Comparison of ENCODE assay signal across 18 mouse cellular contexts in the genomic region with DNA sequence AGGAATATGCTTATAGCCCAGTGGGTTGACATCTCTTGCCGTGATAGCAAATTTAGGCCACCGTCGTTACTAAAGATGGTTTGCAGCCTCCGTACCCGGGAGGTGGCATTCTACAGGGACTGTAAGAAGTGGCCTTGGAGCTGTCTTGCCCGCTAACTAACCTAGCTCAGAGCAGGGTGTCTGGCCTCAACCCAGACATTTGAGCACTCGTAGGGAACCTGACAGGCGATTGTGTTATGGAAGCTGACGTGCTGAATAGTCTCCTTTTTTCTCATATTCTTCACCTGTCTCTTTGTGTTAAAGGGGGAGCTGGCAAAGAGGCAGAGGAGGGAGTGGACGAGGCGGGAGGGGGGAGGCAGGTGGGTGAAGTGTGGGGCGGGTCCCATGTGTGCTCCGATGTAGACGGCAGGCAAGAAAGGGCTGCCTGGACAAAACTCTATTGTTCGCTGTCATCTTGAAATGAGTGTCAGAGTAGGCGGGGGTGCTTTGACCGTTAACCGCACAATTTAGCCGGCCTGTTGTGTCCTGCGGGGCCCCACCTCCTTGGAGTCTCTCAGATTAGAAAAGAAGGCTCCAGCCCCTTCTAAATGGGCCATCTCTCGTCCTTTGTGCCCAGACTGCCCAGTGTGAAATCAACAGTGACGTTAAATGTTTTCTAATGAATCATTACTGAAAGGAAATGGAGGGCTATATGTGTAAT. TPM values are rescaled to one million over a fixed set of nuclear protein-coding genes. Genes with fewer than 3 reads are reported as not detected.
DNase-seq lines count a peak whose midpoint lies in the region; ATAC-seq and TF ChIP-seq lines count a peak whose summit lies in the region.
"Had no signal": no experiment of that assay in that cellular context is flagged by ENCODE, and none has a peak within 500 bp of the region (broad histone marks: within the 10 kb centered on the region; RNA-seq: fewer than 3 reads in every experiment).

No protein-coding gene starts in this region.

- no peak overlapping the region for H3K4me2 ChIP-seq in midbrain, postnatal 0 days (ENCODE audit: low read depth, low read length, poor library complexity, severe bottlenecking)
- peak overlapping the region; percentile 43 for H3K4me2 ChIP-seq in forebrain, embryonic 13.5 days
- H3K4me2 ChIP-seq: liver, embryonic 13.5 days had no signal

- no peak for ATAC-seq in midbrain, postnatal 0 days (ENCODE audit: low FRiP score)
- ATAC-seq in forebrain, embryonic 13.5 days = 0 out of 2 replicates have a peak, but pooled peaks have one; percentile 45
- ATAC-seq in CD4-positive, CD25-positive, alpha-beta regulatory T cell, adult 4 months = no peak
- ATAC-seq: lung, postnatal 0 days had no signal

- no peaks in the 10 kb centered on the region for H3K9me3 ChIP-seq in midbrain, embryonic 10.5 days (replicated peaks)
- no peaks in the 10 kb centered on the region for H3K9me3 ChIP-seq in midbrain, postnatal 0 days (ENCODE audit: low read length)
- H3K9me3 ChIP-seq in forebrain, embryonic 13.5 days (replicated peaks) = no peaks in the 10 kb centered on the region
- H3K9me3 ChIP-seq in limb, embryonic 10.5 days (replicated peaks) = no peaks in the 10 kb centered on the region
- H3K9me3 ChIP-seq: liver, embryonic 13.5 days had no signal

- peak; percentile 77 for DNase-seq in midbrain, embryonic 10.5 days (ENCODE audit: low spot score)
- DNase-seq in midbrain, postnatal 0 days (ENCODE audit: low spot score) = no peak
- DNase-seq in limb, embryonic 10.5 days (ENCODE audit: low spot score) = no peak
- peak; percentile 94 for DNase-seq in retina, postnatal 1 day
- no peak for DNase-seq in right cerebral cortex, postnatal 10 days (ENCODE audit: low spot score in 2 of 2)
- no peak for DNase-seq in urinary bladder, postnatal 25 days (ENCODE audit: low spot score)
- DNase-seq: kidney, adult 11 months; liver, embryonic 13.5 days; thymus, postnatal 36 days had no signal

- peaks cover 51% of the 10 kb centered on the region for H3K4me1 ChIP-seq in midbrain, embryonic 10.5 days
- H3K4me1 ChIP-seq in midbrain, postnatal 0 days (ENCODE audit: insufficient read depth, low read length) = no peaks in the 10 kb centered on the region
- peaks cover 42% of the 10 kb centered on the region for H3K4me1 ChIP-seq in forebrain, embryonic 13.5 days
- peaks cover 29% of the 10 kb centered on the region for H3K4me1 ChIP-seq in limb, embryonic 10.5 days

- 0 out of 2 replicates have a peak overlapping the region, but pooled peaks have one; percentile 7 for H3K4me3 ChIP-seq in midbrain, embryonic 10.5 days
- no peak overlapping the region for H3K4me3 ChIP-seq in midbrain, postnatal 0 days (ENCODE audit: low read depth, low read length)
- H3K4me3 ChIP-seq in forebrain, embryonic 13.5 days = no peak overlapping the region
- no peak overlapping the region for H3K4me3 ChIP-seq in limb, embryonic 10.5 days
- H3K4me3 ChIP-seq: liver, embryonic 13.5 days had no signal

- H3K27me3 ChIP-seq in midbrain, embryonic 10.5 days (ENCODE audit: low read depth, poor library complexity, severe bottlenecking) = peaks cover 92% of the 10 kb centered on the region
- H3K27me3 ChIP-seq in midbrain, postnatal 0 days (ENCODE audit: insufficient read depth, low read length) = peaks cover 17% of the 10 kb centered on the region; the same call in 1 of the 2 replicates
- H3K27me3 ChIP-seq in forebrain, embryonic 13.5 days = peaks cover 31% of the 10 kb centered on the region
- peaks cover 12% of the 10 kb centered on the region; the same call in 1 of the 2 replicates for H3K27me3 ChIP-seq in limb, embryonic 10.5 days (ENCODE audit: low read depth, poor library complexity, severe bottlenecking)

- no peaks in the 10 kb centered on the region for H3K36me3 ChIP-seq in midbrain, embryonic 10.5 days
- H3K36me3 ChIP-seq in midbrain, postnatal 0 days (ENCODE audit: insufficient read depth, low read length) = no peaks in the 10 kb centered on the region
- no peaks in the 10 kb centered on the region for H3K36me3 ChIP-seq in forebrain, embryonic 13.5 days (ENCODE audit: poor library complexity, severe bottlenecking)
- H3K36me3 ChIP-seq in limb, embryonic 10.5 days = no peaks in the 10 kb centered on the region
- H3K36me3 ChIP-seq: liver, embryonic 13.5 days had no signal

- no peak for TF ChIP-seq CTCF in midbrain, postnatal 0 days (IDR thresholded peaks at IDR 0.05)

- WGBS in midbrain, embryonic 10.5 days = 48% methylated on average over 22 of the region's 22 CpGs
- 20% methylated on average over 22 of the region's 22 CpGs for WGBS in midbrain, postnatal 0 days
- WGBS in forebrain, embryonic 13.5 days = 12% methylated on average over 22 of the region's 22 CpGs
- WGBS in limb, embryonic 10.5 days = 76% methylated on average over 22 of the region's 22 CpGs

- peak overlapping the region; percentile 80 for H3K27ac ChIP-seq in midbrain, embryonic 10.5 days (replicated peaks)
- H3K27ac ChIP-seq in midbrain, postnatal 0 days (ENCODE audit: low read depth, low read length) = no peak overlapping the region
- H3K27ac ChIP-seq in forebrain, embryonic 13.5 days = peak overlapping the region; percentile 45; the same call in 1 of the 2 replicates
- H3K27ac ChIP-seq in limb, embryonic 10.5 days = peak overlapping the region; percentile 22; the same call in 1 of the 2 replicates
- H3K27ac ChIP-seq: liver, embryonic 13.5 days; stomach, postnatal 0 days had no signal

- no peak overlapping the region for H3K9ac ChIP-seq in midbrain, postnatal 0 days (replicated peaks; ENCODE audit: low read length, poor library complexity, severe bottlenecking)
- no peak overlapping the region; the same call in 1 of the 2 replicates for H3K9ac ChIP-seq in forebrain, embryonic 13.5 days
- H3K9ac ChIP-seq: liver, embryonic 13.5 days had no signal

RNA-seq across cellular contexts. Expression of a gene that starts 10.3 kb away (rescaled TPM):
- 0.57 and 0.75 TPM in 2 replicates for polyA plus RNA-seq in midbrain, embryonic 10.5 days (2016; fragmentation: Nextera tagmentation; extraction: Ambion mirVana)
- total RNA-seq in midbrain, postnatal 0 days (2014; rRNA removed) = 0.33 and 0.60 TPM in 2 replicates
- polyA plus RNA-seq in midbrain, postnatal 0 days (2015; fragmentation: Nextera tagmentation; extraction: Ambion mirVana) = 0.43 and 0.56 TPM in 2 replicates
- 0.56 and 0.62 TPM in 2 replicates for polyA plus RNA-seq in forebrain, embryonic 13.5 days (2015; fragmentation: Nextera tagmentation; extraction: Ambion mirVana)
- polyA plus RNA-seq in limb, embryonic 10.5 days (2016; fragmentation: Nextera tagmentation; extraction: Ambion mirVana) = 1.1 and 1.2 TPM in 2 replicates
- 1 to 10 TPM; 4.3 to 5.7 TPM for polyA plus RNA-seq in CD4-positive, CD25-positive, alpha-beta regulatory T cell, adult 4 months (2017; shearing (Covaris generic))
- total RNA-seq: heart, postnatal 25 days had no signal

RNA-seq across cellular contexts. Expression of a gene that starts 25.7 kb away (rescaled TPM):
- polyA plus RNA-seq in midbrain, embryonic 10.5 days (2016; fragmentation: Nextera tagmentation; extraction: Ambion mirVana) = 7.2 and 11.1 TPM in 2 replicates
- 0.24 and 0.66 TPM in 2 replicates for total RNA-seq in midbrain, postnatal 0 days (2014; rRNA removed)
- polyA plus RNA-seq in midbrain, postnatal 0 days (2015; fragmentation: Nextera tagmentation; extraction: Ambion mirVana) = 0.35 and 0.38 TPM in 2 replicates
- 0.12 and 0.31 TPM in 2 replicates for polyA plus RNA-seq in forebrain, embryonic 13.5 days (2015; fragmentation: Nextera tagmentation; extraction: Ambion mirVana)
- polyA plus RNA-seq in limb, embryonic 10.5 days (2016; fragmentation: Nextera tagmentation; extraction: Ambion mirVana) = not detected in 2 replicates
- not detected for polyA plus RNA-seq in CD4-positive, CD25-positive, alpha-beta regulatory T cell, adult 4 months (2017; shearing (Covaris generic))
- total RNA-seq: adrenal gland, postnatal 4 days; gastrocnemius, postnatal 10 days; heart, postnatal 25 days; layer of hippocampus, postnatal 10 days; left cerebral cortex, postnatal 36 days had no signal
- polyA plus RNA-seq: liver, embryonic 13.5 days; stomach, postnatal 0 days had no signal

Comparison
In these comparisons a context has a peak if more than half of its experiments do, and no peak if none do; other contexts are left out.
1. DNase-seq: peak in midbrain, embryonic 10.5 days (single experiment) and retina, postnatal 1 day (single experiment); none in midbrain, postnatal 0 days (single experiment), limb, embryonic 10.5 days (single experiment), right cerebral cortex, postnatal 10 days (0 of 2) and urinary bladder, postnatal 25 days (single experiment).